Mouse (Mus musculus) ovary, postnatal 36 days (tissue): ENCODE measurements around the gene 4833420G17Rik.
"Not testable (repeated sequence)": the region's sequence is repeated elsewhere in the genome, so short reads cannot be mapped to it uniquely, and the experiment has no call there.

Source experiments
- DNase-seq: peaks from one replicate; pipeline ENCODE4 v3.0.0; 2022; ENCODE audit warnings: low spot score, mixed read lengths

The 4833420G17Rik gene

GRCm38 (mm10) chr13:119462596-119463560 is at the start of gene 4833420G17Rik:
Gene 4833420G17Rik (plus strand): TSS chr13:119462768.
- peak; percentile 81 for DNase-seq

- DNase-seq, result no peak
Measured at GRCm38 (mm10) chr13:119413026-119413425, 49.5 kb upstream of the 4833420G17Rik start.

GRCm38 (mm10) chr13:119418479-119418878 is 44.1 kb upstream of the 4833420G17Rik start:
- DNase-seq, result no peak

GRCm38 (mm10) chr13:119430164-119430563 is 32.4 kb upstream of the 4833420G17Rik start:
- no peak for DNase-seq

GRCm38 (mm10) chr13:119432041-119432440 is 30.5 kb upstream of the 4833420G17Rik start:
- no peak for DNase-seq

- DNase-seq, result no peak
Measured at GRCm38 (mm10) chr13:119434359-119434758, 28.2 kb upstream of the 4833420G17Rik start.

GRCm38 (mm10) chr13:119442244-119442643 is 20.3 kb upstream of the 4833420G17Rik start:
- no peak for DNase-seq

GRCm38 (mm10) chr13:119453563-119453962 is 9.0 kb upstream of the 4833420G17Rik start:
- DNase-seq, result no peak

- DNase-seq, result no peak
Measured at GRCm38 (mm10) chr13:119455082-119455481, 7.5 kb upstream of the 4833420G17Rik start.

GRCm38 (mm10) chr13:119456342-119456741 is 6.2 kb upstream of the 4833420G17Rik start:
- no peak for DNase-seq

- DNase-seq, result no peak
Measured at GRCm38 (mm10) chr13:119461900-119462595, 520 bp upstream of the 4833420G17Rik start.

- DNase-seq, result no peak
Measured at GRCm38 (mm10) chr13:119476631-119477030, 14.1 kb downstream of the 4833420G17Rik start.

- no peak for DNase-seq
Measured at GRCm38 (mm10) chr13:119477789-119478188, 15.2 kb downstream of the 4833420G17Rik start.

- no peak for DNase-seq
Measured at GRCm38 (mm10) chr13:119487354-119487753, 24.8 kb downstream of the 4833420G17Rik start.

GRCm38 (mm10) chr13:119487880-119488580 is 25.5 kb downstream of the 4833420G17Rik start, which contains the start of the genes Tmem267 and 3110070M22Rik:
Gene Tmem267 (plus strand): TSS chr13:119488039.
Gene 3110070M22Rik (minus strand): TSS chr13:119488383.
- DNase-seq, result peak; percentile 90

- not testable (repeated sequence) for DNase-seq
Measured at GRCm38 (mm10) chr13:119492083-119492482, 29.5 kb downstream of the 4833420G17Rik start.

- not testable (repeated sequence) for DNase-seq
Measured at GRCm38 (mm10) chr13:119494938-119495337, 32.4 kb downstream of the 4833420G17Rik start.
